Mouse (Mus musculus) adrenal gland, postnatal 14 days (tissue): ENCODE measurements around the gene Stx16. TPM values are rescaled to one million over a fixed set of nuclear protein-coding genes. Genes with fewer than 3 reads are reported as not detected.

ENCODE experiments used
- DNase-seq: peaks from one replicate; pipeline ENCODE4 v3.0.0; 2021; ENCODE audit warnings: mixed read lengths
- total RNA-seq: library from RNA; stranded (reverse); gene quantifications from 2 replicates; pipeline ENCODE4 v1.2.3, GENCODE M21; 2021

Gene Stx16
- total RNA-seq, 1 experiment from 2014 or later: 37.5 TPM

DNA sequence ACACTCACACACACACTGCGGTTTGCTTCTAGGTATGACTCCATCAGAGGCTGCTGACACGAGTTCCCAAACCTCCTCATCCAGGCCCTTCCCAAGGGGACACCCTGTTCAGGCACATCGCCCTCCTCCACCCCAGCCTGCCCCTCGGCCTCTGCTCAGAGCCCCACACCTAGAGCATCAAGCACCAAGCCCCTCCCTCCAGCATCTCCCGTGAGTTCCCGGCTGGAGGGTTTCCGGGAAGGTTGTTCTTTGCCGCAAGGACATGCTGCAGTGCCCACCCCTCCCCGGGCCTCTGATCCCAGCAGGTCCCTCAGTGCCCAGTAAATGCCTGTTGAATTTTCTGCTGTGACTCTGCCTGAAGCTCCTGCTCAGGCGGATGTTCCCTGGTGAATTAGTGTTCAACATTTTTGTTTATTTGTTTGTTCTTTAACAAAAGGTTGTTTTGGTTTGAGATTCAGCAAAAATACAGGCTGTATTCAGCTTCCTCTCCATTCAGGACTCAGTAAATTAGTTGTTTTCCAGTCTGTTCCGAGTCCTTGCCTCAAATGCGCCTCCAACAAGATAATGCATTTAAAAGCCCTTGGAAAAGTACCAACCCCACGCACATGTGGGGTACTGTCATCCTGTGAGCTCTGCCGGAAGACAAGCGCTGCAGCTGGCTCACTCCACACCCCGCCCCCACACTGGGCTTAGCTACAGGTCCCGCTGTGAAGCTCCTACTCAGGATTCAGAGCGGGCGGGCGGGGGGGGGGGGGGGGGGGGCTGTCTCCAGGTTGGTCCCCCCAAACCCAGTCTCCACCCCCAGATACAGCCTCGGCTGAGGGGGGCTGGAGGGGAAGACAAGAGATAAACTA is 50.6 kb downstream of the Stx16 start:
- peak; percentile 83 for DNase-seq

DNA sequence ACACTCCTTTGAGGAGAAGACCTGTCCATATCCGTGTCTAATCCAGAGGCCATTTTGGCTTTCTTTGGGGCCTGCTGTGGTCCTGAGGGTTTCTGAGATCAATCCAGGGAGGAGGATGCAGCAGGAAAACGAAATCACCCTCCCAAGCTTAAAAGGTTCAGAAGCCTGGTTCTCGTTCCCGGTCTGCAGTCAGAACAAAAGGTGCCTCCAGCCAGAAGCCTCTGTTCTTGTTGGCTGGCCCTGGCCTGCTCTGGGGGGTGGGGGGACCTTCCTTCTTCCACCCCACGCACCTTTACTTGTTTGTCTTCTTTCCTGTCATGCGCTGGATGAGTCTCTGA is 51.2 kb downstream of the Stx16 start:
- DNase-seq: no peak

- DNase-seq: no peak
Observed at GRCm38 (mm10) chr2:174128926-174129325, 52.8 kb downstream of the Stx16 start.

GRCm38 (mm10) chr2:174130468-174131097 is 54.5 kb downstream of the Stx16 start:
- no peak for DNase-seq

- DNase-seq: no peak
Observed at GRCm38 (mm10) chr2:174132413-174132969, 56.4 kb downstream of the Stx16 start.

Other genes starting within 250 kb of the Stx16 start
- 65.4 and 71.0 TPM in 2 replicates for gene Npepl1, start 34.0 kb downstream of the Stx16 start, total RNA-seq
- gene Gnas, start 208.0 kb downstream of the Stx16 start, total RNA-seq: 4,967 and 5,329 TPM in 2 replicates